Mouse (Mus musculus) liver, embryonic 15.5 days (tissue): ENCODE results near the gene Nr1i3. TPM values are rescaled to one million over a fixed set of nuclear protein-coding genes. Genes with fewer than 3 reads are reported as not detected.

ENCODE experiments used
- ATAC-seq: fragments of 200-750 bp; cut with Nextera tagmentation; 2 replicates; pipeline ENCODE4 v1.8.0; 2017; ENCODE audit warnings: moderate number of reproducible peaks, mild to moderate bottlenecking, moderate library complexity; ENCODE audit not compliant: insufficient read depth
- H3K27ac ChIP-seq: fragments of 300-500 bp; sonication (generic); replicated peaks from 2 replicates; pipeline ENCODE4 v1.5.1; 2015; ENCODE audit warnings: mild to moderate bottlenecking, inconsistent platforms
- H3K27me3 ChIP-seq: fragments of 300-500 bp; sonication (generic); 2 replicates; pipeline ENCODE4 v1.6.1; 2015; ENCODE audit warnings: mild to moderate bottlenecking, inconsistent platforms
- H3K36me3 ChIP-seq: fragments of 300-500 bp; sonication (generic); replicated peaks from 2 replicates; pipeline ENCODE4 v1.6.1; 2015; ENCODE audit warnings: moderate library complexity, mild to moderate bottlenecking, inconsistent platforms
- H3K4me1 ChIP-seq: fragments of 300-500 bp; sonication (generic); replicated peaks from 2 replicates; pipeline ENCODE4 v1.6.1; 2015; ENCODE audit warnings: inconsistent platforms
- H3K4me2 ChIP-seq: fragments of 300-500 bp; sonication (generic); 2 replicates; pipeline ENCODE4 v1.6.1; 2015; ENCODE audit warnings: moderate library complexity, mild to moderate bottlenecking, inconsistent platforms
- H3K4me3 ChIP-seq: fragments of 300-500 bp; sonication (generic); replicated peaks from 2 replicates; pipeline ENCODE4 v1.5.1; 2015; ENCODE audit warnings: mild to moderate bottlenecking, inconsistent platforms
- H3K9ac ChIP-seq: fragments of 300-500 bp; sonication (generic); 2 replicates; pipeline ENCODE4 v1.6.1; 2015; ENCODE audit warnings: moderate library complexity, mild to moderate bottlenecking, inconsistent platforms
- H3K9me3 ChIP-seq: fragments of 300-500 bp; sonication (generic); replicated peaks from 2 replicates; pipeline ENCODE4 v1.6.1; 2016; ENCODE audit warnings: inconsistent platforms
- WGBS: fragments of 180-500 bp; shearing (Covaris S2); methylation state at CpG from one replicate; pipeline ENCODE4 v1.1.7; 2015; ENCODE audit warnings: mixed read lengths; ENCODE audit not compliant: insufficient replicate concordance; 5-methylcytosine and 5-hydroxymethylcytosine counted together
- polyA plus RNA-seq: library from polyadenylated mRNA; unstranded; fragments of >200 nt; fragmentation: Nextera tagmentation; extraction: Ambion mirVana; gene quantifications from 2 replicates; pipeline ENCODE4 v1.2.1, GENCODE M21; 2015

Gene Nr1i3
- polyA plus RNA-seq, 1 experiment from 2014 or later: 1.1 TPM

DNA sequence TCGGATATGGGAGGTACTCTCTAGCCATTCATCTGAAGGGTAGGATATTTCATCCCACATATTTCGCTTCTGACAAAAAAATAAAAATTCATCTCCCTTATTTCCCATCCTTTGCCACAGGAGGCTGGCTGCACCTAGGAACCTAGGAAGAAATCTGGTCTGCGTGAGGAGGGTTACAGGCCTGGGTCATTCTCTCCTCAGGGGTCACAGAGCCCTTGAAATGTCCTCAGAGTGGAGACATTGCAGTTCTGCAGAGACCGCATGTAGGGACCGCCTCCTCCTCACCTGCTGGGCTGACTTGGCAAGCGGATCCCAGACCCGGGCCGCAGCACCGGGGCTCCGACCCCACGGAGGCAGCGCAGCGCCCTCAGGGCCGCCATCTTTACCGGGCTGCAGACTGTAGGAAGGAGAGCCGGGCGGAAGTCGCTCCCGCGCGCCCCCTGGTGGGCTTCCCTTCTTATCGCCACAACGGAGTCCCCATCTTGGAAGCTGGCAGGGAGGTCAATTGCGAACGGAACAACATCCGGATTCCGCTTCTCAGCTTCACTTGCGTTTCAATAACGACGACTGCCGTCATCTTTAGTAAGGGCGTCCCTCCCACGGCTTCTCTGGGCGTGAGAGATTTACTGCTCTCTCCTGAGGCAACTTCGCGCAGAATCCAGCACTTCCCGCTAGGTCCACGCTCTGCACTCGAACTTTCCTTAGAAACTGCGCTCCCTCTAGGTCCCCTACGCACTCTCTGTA is 33.1 kb downstream of the Nr1i3 start:
- under 1% methylated on average over 41 of the region's 41 CpGs for WGBS
- H3K4me1 ChIP-seq: peaks cover 43% of the 10 kb centered on the region
- H3K36me3 ChIP-seq: peaks cover 34% of the 10 kb centered on the region
- peak overlapping the region; percentile 82 for H3K9ac ChIP-seq
- H3K9me3 ChIP-seq: no peaks in the 10 kb centered on the region
- peak overlapping the region; percentile 89 for H3K27ac ChIP-seq
- ATAC-seq: peak; percentile 93
- peak overlapping the region; percentile 94 for H3K4me2 ChIP-seq
- peak overlapping the region; percentile 78 for H3K4me3 ChIP-seq
- peaks cover 35% of the 10 kb centered on the region for H3K27me3 ChIP-seq

DNA sequence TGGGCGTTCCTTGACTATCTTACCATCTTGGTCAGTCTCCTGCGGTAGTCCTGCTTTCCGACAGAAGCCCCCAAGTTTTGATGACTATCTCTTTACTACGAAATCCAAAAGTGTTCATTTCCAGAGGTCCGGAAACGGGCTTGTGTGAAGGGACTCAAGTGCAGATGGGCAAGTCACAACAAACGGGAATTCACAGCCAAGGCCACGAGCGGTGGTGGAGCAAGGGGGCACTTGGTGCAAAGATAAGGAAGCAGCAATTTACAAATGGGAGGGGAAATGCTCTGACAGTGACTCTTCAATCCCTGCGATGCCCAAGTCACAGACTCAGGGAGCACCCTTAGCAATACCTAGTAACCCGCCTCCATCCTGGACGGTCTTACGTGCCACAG is 33.7 kb downstream of the Nr1i3 start:
- H3K27ac ChIP-seq: peak overlapping the region; percentile 89
- peak overlapping the region; percentile 78 for H3K4me3 ChIP-seq
- no peaks in the 10 kb centered on the region for H3K9me3 ChIP-seq
- peaks cover 46% of the 10 kb centered on the region for H3K4me1 ChIP-seq
- H3K36me3 ChIP-seq: peaks cover 29% of the 10 kb centered on the region
- ATAC-seq: peak; percentile 23; the same call in 1 of the 2 replicates
- H3K27me3 ChIP-seq: peaks cover 41% of the 10 kb centered on the region
- peak overlapping the region; percentile 82 for H3K9ac ChIP-seq
- 5% methylated on average over 13 of the region's 13 CpGs for WGBS
- H3K4me2 ChIP-seq: peak overlapping the region; percentile 94

DNA sequence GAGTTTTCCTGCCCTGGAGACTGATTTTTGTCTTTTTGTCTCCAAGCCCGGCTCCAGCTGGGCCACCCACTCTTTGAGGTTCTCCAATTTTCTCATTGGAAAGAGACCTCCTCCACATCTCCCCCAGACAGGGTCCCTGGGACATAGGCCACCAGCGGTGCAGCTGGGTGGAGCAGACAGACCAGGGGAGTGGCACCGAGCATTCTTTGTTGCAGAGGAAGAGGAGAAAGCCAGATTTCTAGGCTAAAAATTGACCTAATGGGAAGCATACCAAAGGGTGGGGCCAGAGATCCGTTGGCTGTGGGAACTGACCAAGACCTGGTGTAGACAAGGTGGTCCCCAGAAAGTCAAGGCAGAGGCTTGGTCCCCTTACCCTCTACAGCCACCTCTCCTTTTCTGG is 34.1 kb downstream of the Nr1i3 start:
- Histone ChIP-seq H3K4me1 (peaks cover 46% of the 10 kb centered on the region), H3K27me3 (peaks cover 46% of the 10 kb centered on the region), H3K9me3 (no peaks in the 10 kb centered on the region), H3K36me3 (peaks cover 24% of the 10 kb centered on the region), H3K4me2 (peak overlapping the region; percentile 94), H3K4me3 (peak overlapping the region; percentile 78), H3K27ac (peak overlapping the region; percentile 89), H3K9ac (peak overlapping the region; percentile 82)
- no peak for ATAC-seq
- WGBS: 17% methylated on average over 4 of the region's 4 CpGs

DNA sequence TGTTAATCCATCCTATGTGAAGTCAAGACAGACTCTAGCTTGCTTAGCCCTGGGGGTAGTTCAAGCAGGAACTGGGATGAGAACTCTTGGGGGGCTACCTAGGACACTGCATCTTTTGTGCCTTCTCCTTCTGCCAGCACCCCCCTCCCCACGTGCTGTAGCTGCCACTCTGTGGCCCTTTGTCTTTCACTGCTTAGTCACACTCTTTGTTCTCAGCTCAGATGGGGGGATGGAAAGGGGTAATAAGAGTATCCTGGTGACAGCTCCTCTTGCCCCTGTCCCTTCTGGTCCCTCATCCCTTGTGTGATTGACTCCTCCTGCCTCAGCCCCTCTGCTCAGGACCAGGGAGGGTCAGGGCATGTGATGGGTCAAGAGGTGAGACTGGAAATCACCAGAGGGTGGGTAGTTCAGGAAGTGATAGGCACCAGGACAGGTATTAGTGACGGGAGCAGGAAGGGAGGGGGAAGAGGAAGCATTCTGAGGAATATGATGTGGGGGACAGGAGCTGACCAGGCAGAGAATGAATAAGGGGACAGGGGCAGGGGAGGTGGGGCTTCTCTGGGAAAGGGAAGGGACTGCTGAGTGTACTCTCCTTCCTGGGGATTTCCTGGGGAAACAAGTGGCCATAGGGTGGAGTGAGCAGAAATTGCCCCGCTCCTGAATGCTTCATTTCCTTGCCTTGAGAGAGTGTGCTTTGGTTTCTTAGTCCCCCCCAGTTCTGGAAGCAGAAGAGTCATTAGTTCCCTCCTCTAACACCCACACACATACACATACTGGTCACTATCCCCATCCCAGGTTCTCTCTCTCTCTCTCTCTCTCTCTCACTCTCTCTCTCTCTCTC is 34.8 kb downstream of the Nr1i3 start:
- Histone ChIP-seq H3K9me3 (no peaks in the 10 kb centered on the region), H3K27me3 (peaks cover 52% of the 10 kb centered on the region), H3K4me3 (no peak overlapping the region), H3K4me2 (peak overlapping the region; percentile 94; the same call in 1 of the 2 replicates), H3K36me3 (peaks cover 17% of the 10 kb centered on the region), H3K27ac (0 out of 2 replicates have a peak overlapping the region, but pooled peaks have one; percentile 89), H3K4me1 (peaks cover 45% of the 10 kb centered on the region), H3K9ac (no peak overlapping the region)
- WGBS: 34% methylated on average over 3 of the region's 3 CpGs
- ATAC-seq: no peak

DNA sequence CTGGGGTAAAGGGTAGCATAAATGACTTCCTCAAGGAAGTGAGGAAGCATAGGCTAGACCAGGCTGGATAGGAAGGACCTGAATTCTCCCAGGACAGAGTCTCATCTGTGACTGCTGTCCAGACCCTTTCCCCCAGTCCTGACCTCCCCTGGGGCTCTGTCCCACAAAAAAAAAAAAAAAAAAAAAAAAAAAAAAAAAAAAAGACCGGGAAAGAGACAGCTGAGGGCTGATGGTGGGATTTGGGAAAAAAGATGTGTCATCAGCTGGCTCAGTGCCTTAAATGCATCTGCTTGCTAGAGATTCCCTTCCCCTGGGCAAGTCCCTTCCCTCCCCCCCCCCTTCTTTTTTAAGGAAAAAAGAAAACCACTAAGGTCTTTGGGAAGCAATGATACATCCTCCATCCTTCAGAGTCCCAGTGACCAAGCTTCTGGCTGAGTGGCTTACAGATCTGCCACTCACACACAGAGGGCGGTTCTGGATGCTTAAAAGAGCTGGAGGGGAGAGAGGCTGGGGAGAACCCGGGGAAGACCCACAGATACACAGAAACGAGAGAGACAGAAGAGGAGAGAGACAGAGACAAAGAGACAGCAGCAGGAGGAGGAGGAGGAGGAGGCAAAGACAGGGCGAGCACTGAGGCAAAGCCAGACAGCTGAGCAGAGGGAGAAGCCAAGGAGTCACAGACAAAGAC is 36.3 kb downstream of the Nr1i3 start, which contains the start of gene Adamts4:
Gene Adamts4, plus strand, starts transcription at position 509 of the 688 bp plus-strand sequence.
- peak within 1 kb of the TSS; percentile 27; the same call in 1 of the 2 replicates for H3K4me2 ChIP-seq
- no peak within 1 kb of the TSS for H3K27ac ChIP-seq
- 0 out of 2 replicates have a peak, but pooled peaks cover 7% of the 10 kb centered on the region for H3K36me3 ChIP-seq
- H3K9ac ChIP-seq: no peak within 1 kb of the TSS
- peaks cover 60% of the 10 kb centered on the region for H3K27me3 ChIP-seq
- WGBS: 17% methylated on average over 5 of the region's 5 CpGs
- peaks cover 35% of the 10 kb centered on the region for H3K4me1 ChIP-seq
- no peak for ATAC-seq
- 0 out of 2 replicates have a peak within 1 kb of the TSS, but pooled peaks have one; percentile 18 for H3K4me3 ChIP-seq
- no peaks in the 10 kb centered on the region for H3K9me3 ChIP-seq

DNA sequence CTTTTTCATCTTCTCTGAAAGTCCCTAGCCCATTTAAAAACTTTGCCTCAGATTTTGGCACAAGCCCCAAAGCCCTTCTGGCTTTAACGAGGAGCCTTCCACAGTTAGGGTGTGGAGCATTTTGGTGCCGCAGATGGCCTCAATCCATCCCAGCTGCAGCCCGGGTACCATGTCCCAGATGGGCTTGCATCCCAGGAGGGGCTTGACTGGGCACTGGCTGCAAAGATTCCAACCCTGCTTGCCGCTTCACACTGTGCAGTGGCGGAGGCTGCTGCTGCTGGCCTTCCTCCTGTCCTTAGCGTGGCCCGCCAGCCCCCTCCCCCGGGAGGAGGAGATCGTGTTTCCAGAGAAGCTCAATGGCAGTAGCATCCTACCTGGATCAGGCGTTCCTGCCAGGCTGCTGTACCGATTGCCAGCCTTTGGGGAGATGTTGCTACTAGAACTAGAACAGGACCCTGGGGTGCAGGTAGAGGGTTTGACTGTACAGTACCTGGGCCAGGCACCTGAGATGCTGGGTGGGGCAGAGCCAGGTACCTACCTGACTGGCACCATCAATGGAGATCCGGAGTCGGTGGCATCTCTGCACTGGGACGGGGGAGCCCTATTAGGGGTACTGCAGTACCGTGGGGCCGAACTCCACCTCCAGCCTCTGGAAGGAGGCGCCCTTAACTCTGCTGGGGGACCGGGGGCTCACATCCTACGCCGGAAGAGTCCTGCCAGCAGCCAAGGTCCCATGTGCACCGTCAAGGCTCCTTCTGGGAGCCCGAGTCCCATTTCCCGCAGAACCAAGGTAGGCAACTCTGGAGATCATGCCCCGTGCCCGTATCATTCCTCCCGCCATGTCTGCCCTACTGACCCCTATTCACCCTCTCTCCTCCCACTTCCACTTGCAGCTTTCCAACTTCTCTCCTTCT is 37.2 kb downstream of the Nr1i3 start, which contains the start of gene Ndufs2:
Gene Ndufs2, minus strand, starts transcription at position 709 of the 914 bp plus-strand sequence.
- no peak within 1 kb of the TSS for H3K27ac ChIP-seq

DNA sequence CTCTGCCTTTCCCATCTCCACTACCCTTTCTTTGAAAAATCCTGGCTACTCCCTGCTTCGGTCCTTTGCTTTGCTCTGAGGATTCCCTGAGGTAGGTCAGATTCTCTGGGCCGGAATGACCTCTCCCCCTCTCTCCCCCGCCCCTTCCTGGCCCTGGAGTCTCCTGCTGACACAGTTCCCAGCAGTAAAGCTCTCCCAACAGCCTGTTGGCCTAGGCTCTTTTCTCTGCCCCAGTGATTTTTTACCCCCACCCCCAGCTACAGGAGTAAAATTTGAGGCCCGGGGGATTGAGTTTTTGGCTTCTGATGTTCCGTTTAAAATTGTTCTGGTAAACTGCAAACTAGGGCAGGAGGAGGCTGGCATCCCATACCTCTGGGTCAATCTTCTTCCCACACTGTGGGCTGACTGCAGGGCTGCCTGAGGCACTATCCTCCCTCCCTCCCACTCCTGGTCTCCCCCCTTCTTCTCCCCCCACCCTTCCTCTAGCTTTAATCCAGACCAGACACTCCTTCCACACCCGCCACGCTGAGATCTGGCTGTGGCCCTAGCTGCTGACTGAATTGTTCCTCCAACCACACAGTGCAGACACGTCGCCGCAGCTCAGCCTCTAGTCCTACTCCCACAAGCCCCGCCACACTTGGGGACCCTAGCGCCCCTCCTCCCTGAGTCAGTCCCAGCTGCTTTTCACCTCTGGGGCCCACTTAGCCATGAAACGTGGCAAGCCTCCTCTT is 38.0 kb downstream of the Nr1i3 start:
- Histone ChIP-seq H3K27ac (no peak overlapping the region), H3K36me3 (no peaks in the 10 kb centered on the region), H3K4me1 (peaks cover 21% of the 10 kb centered on the region), H3K9ac (no peak overlapping the region), H3K27me3 (peaks cover 67% of the 10 kb centered on the region), H3K4me2 (peak overlapping the region; percentile 27; the same call in 1 of the 2 replicates), H3K4me3 (0 out of 2 replicates have a peak overlapping the region, but pooled peaks have one; percentile 7), H3K9me3 (no peaks in the 10 kb centered on the region)
- WGBS: 27% methylated on average over 13 of the region's 13 CpGs
- no peak for ATAC-seq

More for the DNA sequence above, 37.2 kb downstream of the Nr1i3 start, which contains the start of gene Ndufs2:
- 0 out of 2 replicates have a peak within 1 kb of the TSS, but pooled peaks have one; percentile 18 for H3K4me3 ChIP-seq
- no peak for ATAC-seq
- no peak within 1 kb of the TSS for H3K9ac ChIP-seq
- H3K27me3 ChIP-seq: peaks cover 61% of the 10 kb centered on the region
- H3K4me2 ChIP-seq: peak within 1 kb of the TSS; percentile 27; the same call in 1 of the 2 replicates
- 34% methylated on average over 26 of the region's 26 CpGs for WGBS
- H3K36me3 ChIP-seq: no peaks in the 10 kb centered on the region
- H3K4me1 ChIP-seq: peaks cover 28% of the 10 kb centered on the region
- no peaks in the 10 kb centered on the region for H3K9me3 ChIP-seq

DNA sequence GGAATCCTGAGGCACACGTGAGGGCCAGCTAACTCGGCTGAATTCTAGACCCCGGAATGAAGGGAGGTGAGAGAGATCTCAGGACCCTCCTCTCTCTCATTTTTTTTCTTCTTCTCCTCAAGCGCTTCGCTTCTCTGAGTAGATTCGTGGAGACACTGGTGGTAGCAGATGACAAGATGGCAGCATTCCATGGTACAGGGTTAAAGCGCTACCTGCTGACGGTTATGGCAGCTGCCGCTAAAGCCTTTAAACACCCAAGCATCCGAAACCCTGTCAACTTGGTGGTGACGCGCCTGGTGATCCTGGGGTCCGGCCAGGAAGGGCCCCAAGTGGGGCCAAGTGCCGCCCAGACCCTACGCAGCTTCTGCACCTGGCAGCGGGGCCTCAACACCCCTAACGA is 38.6 kb downstream of the Nr1i3 start:
- Histone ChIP-seq H3K9me3 (no peaks in the 10 kb centered on the region), H3K4me3 (no peak overlapping the region), H3K9ac (no peak overlapping the region), H3K4me1 (peaks cover 18% of the 10 kb centered on the region), H3K27me3 (peaks cover 67% of the 10 kb centered on the region), H3K27ac (no peak overlapping the region), H3K36me3 (no peaks in the 10 kb centered on the region), H3K4me2 (no peak overlapping the region)
- 67% methylated on average over 17 of the region's 17 CpGs for WGBS
- ATAC-seq: no peak

DNA sequence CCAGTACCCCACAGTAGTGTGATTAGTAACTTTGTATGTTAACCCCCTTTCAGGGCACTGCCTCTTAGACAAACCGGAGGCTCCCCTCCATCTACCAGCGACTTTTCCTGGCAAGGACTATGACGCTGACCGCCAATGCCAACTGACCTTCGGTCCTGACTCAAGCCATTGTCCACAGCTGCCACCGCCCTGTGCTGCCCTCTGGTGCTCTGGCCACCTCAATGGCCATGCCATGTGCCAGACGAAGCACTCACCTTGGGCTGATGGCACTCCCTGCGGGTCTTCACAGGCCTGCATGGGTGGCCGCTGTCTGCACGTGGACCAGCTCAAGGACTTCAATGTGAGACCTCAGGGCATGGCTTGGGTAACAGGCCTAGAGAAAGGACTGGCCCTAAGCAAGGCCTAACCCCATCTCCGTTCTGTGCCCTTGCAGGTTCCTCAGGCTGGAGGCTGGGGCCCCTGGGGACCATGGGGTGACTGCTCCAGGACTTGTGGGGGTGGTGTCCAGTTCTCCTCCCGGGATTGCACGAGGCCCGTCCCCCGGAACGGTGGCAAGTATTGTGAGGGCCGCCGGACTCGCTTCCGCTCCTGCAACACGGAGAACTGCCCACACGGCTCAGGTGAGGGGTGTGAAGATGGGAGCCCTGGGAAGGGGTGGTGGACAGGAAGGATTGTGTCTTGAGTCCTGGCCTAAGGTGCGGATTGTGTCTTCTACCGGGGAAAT is 42.5 kb downstream of the Nr1i3 start:
- Histone ChIP-seq H3K9me3 (no peaks in the 10 kb centered on the region), H3K4me3 (no peak overlapping the region), H3K36me3 (no peaks in the 10 kb centered on the region), H3K9ac (no peak overlapping the region), H3K4me1 (peaks cover 18% of the 10 kb centered on the region), H3K27me3 (peaks cover 60% of the 10 kb centered on the region), H3K4me2 (no peak overlapping the region), H3K27ac (no peak overlapping the region)
- 79% methylated on average over 24 of the region's 24 CpGs for WGBS
- ATAC-seq: no peak
